Mouse (Mus musculus) WW6 (cell line): ENCODE measurements around the gene Gpr179.
"Not testable (repeated sequence)": the region's sequence is repeated elsewhere in the genome, so short reads cannot be mapped to it uniquely, and the experiment has no call there.

Experiments used
- DNase-seq: peaks from one replicate; pipeline ENCODE4 v3.0.0-alpha.2; 2013; ENCODE audit warnings: low read depth, low spot score

Gpr179 gene

GRCm38 (mm10) chr11:97355247-97355646 lies 3.4 kb upstream of the Gpr179 start:
- DNase-seq: no peak

DNA sequence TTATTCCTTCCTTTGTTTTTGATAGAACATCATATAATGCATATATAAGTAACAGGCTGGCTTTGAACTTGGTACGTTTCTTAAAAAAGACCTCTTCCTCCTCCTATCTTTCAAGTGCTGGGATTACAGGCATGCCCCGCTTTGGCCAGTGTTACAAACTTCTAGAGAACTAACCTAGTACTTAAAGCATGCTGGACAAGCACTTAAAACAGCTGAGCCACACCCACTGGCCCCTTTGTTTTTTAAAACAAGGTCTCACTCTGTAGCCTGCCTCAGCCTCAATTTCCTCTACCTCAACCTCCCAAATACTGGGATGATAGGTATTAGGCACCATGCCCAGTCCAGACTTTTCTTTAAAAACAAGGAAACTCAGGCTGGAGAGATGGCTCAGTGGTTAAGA lies 2.8 kb upstream of the Gpr179 start:
- DNase-seq: no peak

- DNase-seq: no peak
Measured at GRCm38 (mm10) chr11:97352935-97353597, 1.2 kb upstream of the Gpr179 start.

DNA sequence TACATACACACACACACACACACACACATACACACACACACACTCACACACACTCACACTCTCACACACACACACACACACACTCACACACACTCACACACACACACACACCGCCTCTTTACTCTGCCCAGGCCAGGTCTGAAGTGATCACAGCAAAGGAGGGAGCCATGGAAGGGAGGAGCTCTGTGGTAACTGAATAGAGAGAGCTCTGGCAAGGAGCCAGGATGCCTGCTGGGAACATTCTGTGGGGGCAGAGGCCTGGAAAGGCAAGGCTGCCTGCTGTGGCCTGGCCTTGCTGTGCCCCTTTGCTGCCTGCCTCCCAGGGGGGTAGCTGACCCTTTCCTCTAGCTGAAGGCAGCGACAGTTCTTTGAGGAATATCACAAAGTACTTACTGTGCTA lies 1.8 kb downstream of the Gpr179 start:
- no peak for DNase-seq

DNA sequence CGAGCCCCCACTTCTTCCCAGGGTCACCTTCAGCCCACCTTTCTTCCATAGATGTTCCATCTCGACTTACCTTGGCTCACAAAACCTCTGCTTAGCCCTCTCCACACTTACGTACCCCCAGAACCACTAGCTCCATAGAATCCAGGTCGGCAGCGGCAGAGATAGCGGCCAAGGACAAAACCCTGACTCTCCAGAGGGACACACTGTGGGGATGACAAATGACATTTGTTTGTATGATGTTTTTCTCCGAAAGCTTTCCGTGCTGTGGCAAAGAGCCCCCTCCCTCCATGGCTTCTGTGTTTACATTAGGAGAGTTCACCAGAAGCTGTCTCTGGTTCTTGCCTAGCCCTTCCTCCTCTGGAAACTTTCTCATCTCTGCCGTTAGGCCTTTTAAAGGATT lies 4.6 kb downstream of the Gpr179 start:
- DNase-seq: no peak

DNA sequence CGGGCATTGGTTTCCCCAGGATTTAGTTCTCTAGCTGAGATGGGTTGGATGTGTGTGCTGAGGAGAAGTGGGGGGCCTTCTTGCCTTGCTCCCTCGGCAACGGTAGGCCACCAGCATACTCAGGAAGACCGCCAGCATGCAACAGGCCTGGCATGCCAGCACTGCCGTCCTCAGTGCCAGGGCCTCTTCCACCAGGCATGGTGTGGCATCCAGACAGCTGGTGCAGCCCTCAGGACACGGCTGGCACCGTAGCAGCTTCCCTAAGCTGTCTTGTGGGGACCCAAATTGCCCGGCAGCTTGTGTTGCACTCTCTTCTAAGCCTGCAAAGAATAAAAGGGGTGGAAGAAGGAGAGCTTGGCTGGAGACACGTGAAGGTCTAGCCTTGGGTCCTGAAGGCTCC lies 5.5 kb downstream of the Gpr179 start:
- no peak for DNase-seq

GRCm38 (mm10) chr11:97345446-97345845 lies 6.4 kb downstream of the Gpr179 start:
- DNase-seq: no peak

- no peak for DNase-seq
Measured at GRCm38 (mm10) chr11:97343619-97344018, 8.3 kb downstream of the Gpr179 start.

DNA sequence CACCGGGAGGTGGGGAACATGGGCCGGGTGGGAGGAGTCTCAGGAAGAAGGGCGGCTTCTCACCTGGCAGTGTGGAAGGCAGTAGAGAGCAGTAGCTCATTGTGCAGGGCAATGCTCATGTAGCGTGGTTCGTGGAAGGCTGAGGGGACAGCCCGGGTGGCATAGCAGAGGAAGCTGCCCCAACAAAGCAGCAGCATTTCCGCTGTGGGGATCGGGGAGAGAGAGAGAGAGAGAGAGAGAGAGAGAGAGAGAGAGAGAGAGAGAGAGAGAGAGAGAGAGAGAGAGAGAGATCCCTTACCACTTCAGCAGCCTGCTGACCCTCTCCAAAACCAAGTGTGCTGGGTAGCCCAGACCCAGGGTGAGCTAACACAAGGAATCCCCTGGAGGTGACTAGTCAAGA lies 8.7 kb downstream of the Gpr179 start:
- no peak for DNase-seq

- no peak for DNase-seq
Measured at GRCm38 (mm10) chr11:97338977-97339315, 12.9 kb downstream of the Gpr179 start.

DNA sequence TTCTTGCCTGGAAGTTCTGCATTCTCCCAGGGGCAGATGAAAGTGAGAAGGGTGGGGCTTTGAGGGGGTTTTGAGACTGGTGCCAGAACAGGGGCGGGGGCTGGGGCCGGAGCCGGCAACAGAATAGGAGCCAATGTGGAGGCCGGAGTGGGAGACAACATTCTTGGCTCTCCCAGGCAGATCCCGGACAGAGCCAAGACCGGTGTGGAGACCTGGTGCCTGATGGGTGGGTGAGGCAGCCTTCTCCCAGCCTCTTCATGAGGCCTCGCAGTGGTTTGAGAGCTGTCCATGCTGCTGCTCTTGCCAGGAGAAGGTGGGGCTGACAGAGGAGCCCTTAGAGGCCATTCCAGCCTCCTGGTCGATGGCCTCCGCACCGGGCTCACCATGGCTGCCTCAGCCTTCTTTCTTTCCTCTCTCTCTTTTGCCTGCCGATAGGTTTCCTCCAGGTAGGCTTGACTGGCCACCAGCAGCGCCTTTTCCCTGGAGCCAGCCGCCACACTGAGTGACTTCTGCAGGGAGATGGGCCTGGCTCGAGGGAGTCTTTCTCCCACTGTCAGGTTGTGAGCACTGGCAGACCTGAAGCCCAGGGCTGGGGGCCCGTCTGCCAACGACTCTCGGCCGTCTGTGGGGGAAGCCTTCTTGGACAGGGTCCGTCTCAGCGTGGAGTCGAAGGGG lies 13.4 kb downstream of the Gpr179 start:
- no peak for DNase-seq

DNA sequence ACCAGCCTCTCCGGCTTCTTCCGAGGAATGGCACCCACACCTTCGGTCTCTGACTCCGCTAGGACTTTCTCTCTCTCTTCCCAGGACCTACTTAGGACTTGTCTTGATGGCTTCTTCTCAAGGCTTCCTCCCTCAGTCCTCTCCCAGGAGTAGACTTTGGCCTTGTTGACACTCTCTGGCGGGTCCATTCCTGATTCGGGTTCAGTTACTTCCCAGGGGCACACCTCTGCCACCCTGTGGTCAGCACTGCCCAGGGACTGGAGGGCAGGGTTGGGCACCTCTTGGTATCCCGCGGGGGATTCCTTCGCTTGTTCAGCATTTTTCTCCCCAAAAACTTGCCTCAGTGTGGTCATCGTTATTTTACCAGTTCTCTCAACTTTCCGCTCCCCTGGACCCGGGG lies 14.5 kb downstream of the Gpr179 start:
- no peak for DNase-seq

DNA sequence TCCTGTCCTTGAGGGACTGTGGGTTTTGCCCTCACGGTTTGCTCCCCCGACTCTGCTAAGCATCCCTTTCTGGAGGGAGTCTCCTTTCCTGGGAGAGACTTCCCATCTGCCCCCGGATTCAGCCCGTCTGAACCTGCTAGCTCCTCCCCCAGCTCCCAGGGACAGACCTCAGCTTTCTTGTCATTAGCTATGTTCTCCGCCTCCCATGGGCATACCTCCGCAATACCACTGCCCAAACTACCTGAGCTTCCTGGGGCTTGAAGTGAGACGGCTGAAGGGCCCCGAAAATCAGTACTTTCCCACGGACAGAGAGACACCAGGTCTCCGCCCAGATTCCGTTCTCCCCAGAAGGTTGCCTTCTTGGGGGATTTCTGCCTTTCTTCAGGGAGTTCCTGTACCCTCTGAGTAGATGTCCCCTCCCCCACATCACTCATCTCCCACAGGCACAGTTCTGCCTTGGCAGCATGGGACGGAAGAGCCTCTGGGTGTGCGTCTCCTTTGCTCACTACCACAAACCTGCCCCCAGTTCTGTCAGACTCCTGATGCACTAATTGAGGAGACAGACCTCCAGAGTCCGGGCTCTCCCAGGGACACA lies 15.0 kb downstream of the Gpr179 start:
- DNase-seq: no peak

DNA sequence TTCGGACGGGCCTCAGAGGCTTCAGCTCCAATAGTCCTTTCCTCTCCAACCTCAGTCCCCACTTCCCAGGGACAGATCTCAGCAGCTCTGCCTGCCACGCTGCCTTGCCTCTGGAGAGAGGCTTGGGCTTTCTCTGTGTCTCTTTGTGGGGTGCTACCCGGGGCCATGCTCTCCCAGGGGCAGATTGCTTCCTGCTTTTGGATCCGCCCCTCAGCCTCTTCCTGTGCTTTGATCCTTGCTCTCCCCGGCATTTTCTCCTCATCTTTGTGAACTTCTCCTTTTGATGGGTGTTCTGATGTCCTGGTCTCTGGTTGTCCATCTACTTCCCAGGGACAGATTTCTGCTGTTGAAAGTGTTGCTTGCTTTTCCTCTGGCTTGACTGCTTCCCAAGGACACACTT lies 15.6 kb downstream of the Gpr179 start:
- no peak for DNase-seq

DNA sequence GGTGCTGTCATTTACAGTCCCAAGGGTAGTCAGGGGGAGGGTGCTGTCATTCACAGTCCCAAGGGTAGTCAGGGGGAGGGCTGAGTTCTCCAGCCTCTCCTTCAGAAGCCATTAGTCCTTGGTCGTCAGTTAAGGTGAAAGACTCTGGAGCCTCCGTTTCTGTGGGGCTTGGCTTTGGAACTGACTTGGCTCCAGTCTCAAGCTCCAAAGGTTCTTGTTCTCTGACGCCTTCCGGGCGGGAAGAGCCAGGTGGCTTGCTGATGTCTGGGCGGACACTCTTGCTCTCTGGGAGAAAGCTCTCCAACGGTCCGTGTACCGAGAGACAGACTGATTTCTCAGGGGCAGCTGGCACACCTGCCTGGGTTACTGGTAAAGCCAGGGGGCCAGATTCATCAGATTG lies 17.5 kb downstream of the Gpr179 start:
- DNase-seq: no peak

- no peak for DNase-seq
Measured at GRCm38 (mm10) chr11:97333896-97334295, 18.0 kb downstream of the Gpr179 start.

DNA sequence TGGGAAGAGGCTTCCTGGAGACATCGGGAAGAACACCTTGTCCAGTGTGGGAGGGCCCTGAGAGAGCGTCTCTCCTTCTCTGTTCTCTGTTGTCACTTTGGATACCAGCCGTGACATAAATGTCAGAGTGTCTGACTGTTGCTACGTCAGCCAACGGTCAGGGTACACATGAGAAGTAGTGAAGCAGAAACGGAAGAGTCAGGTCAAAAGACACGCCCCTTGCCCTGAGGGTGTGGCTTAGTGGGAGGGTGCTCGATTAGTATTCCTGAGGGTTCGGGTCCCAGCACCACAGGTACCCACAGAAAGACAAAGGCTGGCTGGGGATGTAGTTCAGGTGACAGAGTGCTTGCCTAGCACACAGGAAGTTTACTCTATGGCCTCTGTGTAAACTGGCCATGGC lies 18.8 kb downstream of the Gpr179 start:
- no peak for DNase-seq

DNA sequence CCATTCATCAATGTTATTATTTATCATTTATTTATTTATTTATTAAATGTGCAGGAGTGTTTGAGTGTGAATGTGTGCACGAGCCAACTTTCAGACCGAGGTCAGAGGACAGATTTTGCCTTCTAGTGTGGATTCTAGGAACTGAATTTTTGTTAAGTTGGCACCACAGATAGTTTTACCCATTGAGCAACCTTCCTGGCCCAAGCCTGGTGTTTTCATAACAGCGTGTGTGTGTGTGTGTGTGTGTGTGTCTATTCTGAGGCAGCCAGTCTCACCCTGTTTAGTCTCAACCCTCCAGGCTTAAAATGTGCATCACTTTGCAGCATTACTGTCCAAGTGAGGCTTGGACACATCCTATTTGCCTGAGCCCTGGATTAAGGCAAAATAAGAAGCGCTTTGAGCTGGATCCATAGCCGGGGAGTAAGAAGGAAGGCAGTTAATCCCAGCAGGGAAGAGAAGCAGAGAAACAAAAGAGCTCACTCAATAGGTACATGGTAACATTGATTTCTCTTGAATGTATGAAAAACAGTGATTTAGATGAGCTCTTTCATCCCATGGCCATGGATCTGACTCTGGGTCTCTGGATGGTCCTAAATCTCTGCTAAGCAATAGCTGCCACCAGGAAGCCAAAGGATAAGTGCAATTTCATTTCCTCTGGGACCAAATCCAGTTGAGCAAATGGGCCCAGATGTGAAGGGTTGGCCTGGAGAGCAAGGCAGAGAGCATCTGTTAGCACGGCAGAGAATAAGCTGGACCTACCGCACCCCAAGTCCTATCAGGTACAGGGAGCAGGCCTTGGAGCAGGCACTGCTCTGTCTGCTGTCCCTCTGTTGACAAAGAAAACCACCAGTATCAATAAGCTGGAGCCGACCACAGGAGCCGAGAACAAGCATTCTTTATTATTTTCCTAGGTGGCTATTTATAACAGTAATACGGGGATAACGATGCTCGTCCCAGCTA lies 20.4 kb downstream of the Gpr179 start:
- no peak for DNase-seq

GRCm38 (mm10) chr11:97330315-97330714 lies 21.6 kb downstream of the Gpr179 start:
- no peak for DNase-seq

DNA sequence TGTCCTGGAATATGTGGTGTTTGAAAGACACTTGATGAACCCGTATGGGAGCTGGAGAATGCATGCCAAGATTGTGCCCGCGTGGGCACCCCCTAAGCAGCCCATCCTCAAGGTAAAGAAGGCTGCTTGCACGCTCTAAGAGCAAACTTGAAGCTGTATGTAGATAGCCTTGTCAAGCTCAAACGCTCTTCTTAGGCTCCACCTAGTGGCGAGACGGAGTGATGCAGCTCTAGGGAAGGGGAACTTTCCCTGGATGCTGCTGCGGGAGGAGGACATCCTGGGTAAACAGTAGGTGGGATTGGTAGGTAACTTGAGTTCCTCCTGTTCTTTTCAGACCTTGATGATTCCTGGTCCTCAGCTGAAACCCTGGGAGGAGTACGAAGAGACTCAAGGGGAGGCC lies 23.7 kb downstream of the Gpr179 start:
- DNase-seq: no peak

DNA sequence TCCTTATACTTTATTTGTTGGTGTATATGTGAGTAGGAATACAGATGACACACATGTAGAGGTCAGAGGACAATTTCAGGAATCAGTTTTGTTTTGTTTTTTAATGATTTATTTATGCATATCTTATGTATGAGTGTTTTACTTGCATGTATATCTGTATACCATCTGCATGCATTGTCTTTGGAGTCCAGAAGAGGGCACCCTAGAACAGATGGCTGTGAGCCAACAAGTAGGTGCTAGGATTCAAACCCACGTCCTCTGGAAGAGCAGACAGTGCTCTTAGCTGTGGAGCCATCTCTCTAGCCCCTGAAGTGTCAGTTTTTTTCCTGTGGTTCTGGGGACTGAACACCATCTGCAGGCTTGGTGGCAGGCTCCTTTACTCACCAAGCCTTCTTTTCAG lies 26.7 kb downstream of the Gpr179 start:
- DNase-seq: no peak

- DNase-seq: not testable (repeated sequence)
Measured at GRCm38 (mm10) chr11:97321894-97322600, 29.8 kb downstream of the Gpr179 start.
